Mouse (Mus musculus): ENCODE data around the gene Nr0b1.

Gene Nr0b1

GRCm38 (mm10) chrX:86191614-86192419 is at the start of gene Nr0b1:
Gene Nr0b1 (plus strand): TSS chrX:86191764.
- no peak for DNase-seq (ENCODE audit: low spot score)

GRCm38 (mm10) chrX:86187250-86187649 is 4.3 kb upstream of the Nr0b1 start:
- no peak for DNase-seq (ENCODE audit: low spot score)

- DNase-seq (ENCODE audit: low spot score): no peak
Measured at GRCm38 (mm10) chrX:86192420-86192994, 943 bp downstream of the Nr0b1 start.

GRCm38 (mm10) chrX:86193386-86193785 is 1.8 kb downstream of the Nr0b1 start:
- no peak for DNase-seq (ENCODE audit: low spot score)

GRCm38 (mm10) chrX:86237246-86237645 is 45.7 kb downstream of the Nr0b1 start:
- DNase-seq (ENCODE audit: low spot score): no peak
